Mouse (Mus musculus): ENCODE measurements at regions not wholly inside any gene's neighbourhood (a gene's known extent, or its start where the extent isn't known, plus 50 kb on each side); places are given as distances from the start of the nearest gene placed in this dataset.

DNA sequence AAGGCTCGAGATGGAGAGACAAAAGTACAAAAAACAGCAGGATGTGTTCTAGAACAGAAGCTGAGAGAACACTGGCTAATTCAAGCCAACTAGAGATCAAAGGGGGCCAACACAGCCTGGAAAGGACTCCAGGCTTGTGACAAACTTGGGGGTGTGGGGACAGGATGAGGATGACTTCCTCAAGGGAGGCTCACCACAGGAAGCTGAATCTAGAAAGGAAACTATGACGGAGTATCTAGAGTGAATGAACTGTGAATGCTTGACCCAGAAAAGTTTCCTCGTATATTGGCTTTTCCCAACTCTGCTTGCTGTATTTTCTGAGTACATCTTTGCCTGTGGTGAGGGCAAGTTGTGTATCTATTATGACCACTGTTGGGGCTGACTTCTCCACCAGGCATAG lies 93.3 kb upstream of the Cited2 start:
- TF ChIP-seq GATA1 (IDR thresholded peaks at IDR 0.05; ENCODE audit: borderline replicate concordance, low read length): no peak
- no peak for TF ChIP-seq FLI1 (IDR thresholded peaks at IDR 0.05; ENCODE audit: low read length)

Measured in megakaryocyte, embryonic 14.5 days (primary cell).